Mouse (Mus musculus) liver, embryonic 14 days (tissue): ENCODE measurements around the gene Fundc2. TPM values are rescaled to one million over a fixed set of nuclear protein-coding genes. Genes with fewer than 3 reads are reported as not detected.

ENCODE experiments used
- polyA plus RNA-seq: library from polyadenylated mRNA; depleted of rRNA; stranded (reverse); fragments of >200 nt; gene quantifications from 2 replicates; pipeline ENCODE4 v1.2.3, GENCODE M21; 2012; rRNA removed

Gene Fundc2
- 11.0 and 12.6 TPM in 2 replicates for polyA plus RNA-seq

DNA sequence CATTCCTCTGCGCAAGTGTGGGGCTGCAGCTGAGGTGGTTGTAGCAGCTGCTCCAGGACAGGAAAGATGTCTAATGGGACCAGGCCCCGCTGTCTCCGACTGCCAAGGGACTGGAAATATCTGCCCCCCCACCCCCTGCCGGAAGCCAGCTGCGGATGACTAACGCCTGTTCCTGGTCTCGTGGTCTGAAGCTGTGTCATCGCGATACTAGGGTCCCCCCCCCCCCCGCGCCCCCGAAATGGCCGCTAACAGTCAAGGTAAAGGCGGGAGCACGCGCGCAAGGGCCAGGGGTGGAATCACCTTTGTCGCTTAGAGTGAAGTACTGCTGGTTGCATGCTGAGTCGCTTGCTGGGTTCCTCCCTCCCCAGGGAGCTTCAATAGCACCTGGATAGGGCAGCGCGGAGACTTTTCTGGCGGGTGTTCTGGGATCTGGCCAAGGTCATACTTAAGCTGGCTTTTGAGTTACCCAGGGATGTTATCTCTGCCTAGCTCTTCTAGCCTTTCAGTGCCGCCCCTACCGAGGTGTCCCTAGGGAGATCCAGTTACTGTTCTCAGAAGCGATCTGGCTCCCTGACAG, at the start of gene Fundc2, which contains the start of gene F8:
Fundc2 (plus strand) TSS at position 205 of the 577 bp plus-strand sequence.
F8 (minus strand) TSS at position 421 of the 577 bp plus-strand sequence.

DNA sequence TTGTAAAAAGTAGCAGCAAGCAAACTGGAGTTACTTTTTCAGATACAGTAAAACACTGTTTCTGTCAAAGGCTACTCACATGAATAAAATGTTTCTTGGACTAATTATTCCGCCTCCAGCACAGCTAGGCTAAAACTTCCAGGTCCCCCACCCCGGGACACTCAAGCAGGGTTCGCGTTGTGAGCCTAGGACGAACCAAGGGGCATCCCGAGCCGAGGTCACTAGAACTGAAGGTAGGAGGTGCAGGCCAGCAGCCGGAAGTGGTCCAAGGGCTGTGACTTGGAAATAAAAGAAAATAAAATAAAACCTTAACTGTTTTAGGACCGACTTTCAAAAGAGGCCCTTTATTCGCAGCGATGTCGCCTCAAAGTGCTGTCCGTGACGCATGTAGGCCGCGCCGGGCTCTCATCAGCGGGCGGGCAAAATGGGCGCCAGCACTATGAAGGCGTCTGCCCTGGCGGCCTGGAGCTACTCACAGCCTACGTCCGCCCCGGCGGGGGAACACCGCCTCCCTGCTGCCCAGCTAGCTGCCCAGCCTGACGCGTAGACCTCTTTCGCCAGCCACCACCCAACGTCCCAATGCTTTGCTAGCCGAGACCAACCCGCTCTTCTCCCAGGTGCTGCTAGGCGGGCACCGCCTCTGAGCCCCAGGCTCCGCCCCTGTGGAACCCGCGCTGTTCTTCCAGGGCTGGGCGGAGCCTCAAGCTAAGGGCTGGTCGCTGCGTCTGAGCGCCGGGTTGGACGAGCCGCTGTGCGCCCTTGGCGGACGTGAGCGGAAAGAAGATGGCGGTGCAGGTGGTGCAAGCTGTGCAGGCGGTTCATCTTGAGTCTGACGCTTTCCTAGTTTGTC, 34.0 kb downstream of the Fundc2 start, which contains the start of the genes Cmc4, Mtcp1 and Brcc3:
Cmc4 (minus strand) TSS at position 649 of the 850 bp plus-strand sequence.
Mtcp1 (minus strand) TSS at position 653 of the 850 bp plus-strand sequence.
Brcc3 (plus strand) TSS at position 693 of the 850 bp plus-strand sequence.

Other genes with a start within 250 kb of the Fundc2 start
- not detected in 2 replicates for gene Smim9, start 218.6 kb upstream of the Fundc2 start, polyA plus RNA-seq
- gene F8, start 216 bp downstream of the Fundc2 start, polyA plus RNA-seq: 0.63 and 0.67 TPM in 2 replicates
- gene Cmc4, start 34.2 kb downstream of the Fundc2 start, polyA plus RNA-seq: 10.4 and 11.0 TPM in 2 replicates
- 5.4 and 7.5 TPM in 2 replicates for gene Mtcp1, start 34.2 kb downstream of the Fundc2 start, polyA plus RNA-seq
- 11.6 and 12.4 TPM in 2 replicates for gene Brcc3, start 34.2 kb downstream of the Fundc2 start, polyA plus RNA-seq
- 29.0 and 33.3 TPM in 2 replicates for gene Vbp1, start 131.9 kb downstream of the Fundc2 start, polyA plus RNA-seq
- gene Rab39b, start 195.8 kb downstream of the Fundc2 start, polyA plus RNA-seq: 0.01 and 0.02 TPM in 2 replicates